Mouse (Mus musculus) limb, embryonic 12.5 days (tissue): ENCODE measurements around the gene Actr1b. TPM values are rescaled to one million over a fixed set of nuclear protein-coding genes. Genes with fewer than 3 reads are reported as not detected.

Experiments used
- ATAC-seq: fragments of 200-750 bp; cut with Nextera tagmentation; 2 replicates; pipeline ENCODE4 v1.8.0; 2017; ENCODE audit warnings: low read depth, moderate TSS enrichment; ENCODE audit not compliant: insufficient number of reproducible peaks, insufficient read depth, low FRiP score, low TSS enrichment
- H3K27ac ChIP-seq: fragments of 300-500 bp; sonication (generic); 2 replicates; pipeline ENCODE4 v1.5.1; 2016; ENCODE audit warnings: mild to moderate bottlenecking, moderate library complexity
- H3K27me3 ChIP-seq: fragments of 300-500 bp; sonication (generic); 2 replicates; pipeline ENCODE4 v1.6.1; 2016; ENCODE audit warnings: mild to moderate bottlenecking, moderate library complexity
- H3K36me3 ChIP-seq: fragments of 300-500 bp; sonication (generic); 2 replicates; pipeline ENCODE4 v1.6.1; 2016; ENCODE audit warnings: mild to moderate bottlenecking, moderate library complexity
- H3K4me1 ChIP-seq: fragments of 300-500 bp; sonication (generic); replicated peaks from 2 replicates; pipeline ENCODE4 v1.6.1; 2016
- H3K4me2 ChIP-seq: fragments of 300-500 bp; sonication (generic); 2 replicates; pipeline ENCODE4 v1.6.1; 2016; ENCODE audit warnings: mild to moderate bottlenecking, moderate library complexity
- H3K4me3 ChIP-seq: fragments of 300-500 bp; sonication (generic); replicated peaks from 2 replicates; pipeline ENCODE4 v1.5.1; 2016; ENCODE audit warnings: mild to moderate bottlenecking
- H3K9ac ChIP-seq: fragments of 300-500 bp; sonication (generic); replicated peaks from 2 replicates; pipeline ENCODE4 v1.6.1; 2016; ENCODE audit warnings: mild to moderate bottlenecking, moderate library complexity
- H3K9me3 ChIP-seq: fragments of 300-500 bp; sonication (generic); 2 replicates; pipeline ENCODE4 v1.6.1; 2016; ENCODE audit warnings: mild to moderate bottlenecking, moderate library complexity
- WGBS: fragments of 180-500 bp; shearing (Covaris S2); methylation state at CpG from one replicate; pipeline ENCODE4 v1.1.7; 2016; 5-methylcytosine and 5-hydroxymethylcytosine counted together
- polyA plus RNA-seq: library from polyadenylated mRNA; unstranded; fragments of >200 nt; fragmentation: Nextera tagmentation; extraction: Ambion mirVana; gene quantifications from 2 replicates; pipeline ENCODE4 v1.2.1, GENCODE M21; 2016

The Actr1b gene
- polyA plus RNA-seq = 114 and 120 TPM in 2 replicates

DNA sequence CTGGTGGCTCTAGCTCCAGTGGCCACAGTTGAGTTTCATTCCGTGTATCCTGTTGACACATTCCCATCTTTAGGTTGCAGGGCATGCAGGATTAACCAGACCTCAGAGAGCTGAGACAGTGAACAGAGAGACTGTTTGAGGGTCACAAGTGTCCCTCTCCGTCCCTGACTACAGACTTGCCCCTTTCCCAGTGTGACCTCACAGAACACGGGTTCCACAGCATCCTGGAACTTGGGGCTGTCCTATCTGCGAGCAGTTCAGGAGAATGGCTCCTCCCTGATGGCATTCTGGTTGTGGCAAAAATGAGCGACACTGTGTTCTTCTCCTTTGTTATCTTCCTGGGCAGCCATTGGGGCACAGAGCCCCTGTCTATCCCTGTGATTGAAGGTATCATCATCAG lies at the start of gene Actr1b:
Actr1b (minus strand) TSS at position 112 of the 400 bp plus-strand sequence.
- Histone ChIP-seq H3K9me3 (no peaks in the 10 kb centered on the region), H3K4me3 (no peak within 1 kb of the TSS), H3K9ac (no peak within 1 kb of the TSS), H3K27ac (no peak within 1 kb of the TSS), H3K4me2 (no peak within 1 kb of the TSS), H3K4me1 (peaks cover 3% of the 10 kb centered on the region; the same call in 1 of the 2 replicates), H3K36me3 (no peaks in the 10 kb centered on the region), H3K27me3 (no peaks in the 10 kb centered on the region)
- WGBS = 81% methylated on average over 5 of the region's 5 CpGs
- no peak for ATAC-seq

DNA sequence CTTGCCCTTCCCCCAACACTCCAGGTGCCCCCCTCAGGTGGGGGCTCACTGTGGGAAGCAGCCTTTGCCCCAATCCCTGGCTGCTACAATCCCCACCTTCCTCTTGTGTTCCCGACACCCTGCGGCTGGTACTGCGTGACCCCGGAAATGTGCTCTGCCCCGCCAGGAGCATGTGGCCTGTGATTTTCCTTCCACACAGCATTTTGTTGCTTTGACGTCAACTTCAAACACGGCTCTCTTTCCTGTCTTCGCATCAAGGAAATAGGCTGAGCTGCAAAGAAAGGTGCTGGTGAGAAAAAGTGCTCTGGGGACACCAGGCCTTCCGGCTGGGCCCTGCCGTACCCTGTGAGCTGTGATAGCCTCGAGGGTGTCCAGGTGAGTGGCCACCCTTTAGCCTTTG lies 47.3 kb upstream of the Actr1b start, which contains the start of gene Zap70:
Zap70 (plus strand) TSS at position 231 of the 400 bp plus-strand sequence.
- ATAC-seq = no peak

DNA sequence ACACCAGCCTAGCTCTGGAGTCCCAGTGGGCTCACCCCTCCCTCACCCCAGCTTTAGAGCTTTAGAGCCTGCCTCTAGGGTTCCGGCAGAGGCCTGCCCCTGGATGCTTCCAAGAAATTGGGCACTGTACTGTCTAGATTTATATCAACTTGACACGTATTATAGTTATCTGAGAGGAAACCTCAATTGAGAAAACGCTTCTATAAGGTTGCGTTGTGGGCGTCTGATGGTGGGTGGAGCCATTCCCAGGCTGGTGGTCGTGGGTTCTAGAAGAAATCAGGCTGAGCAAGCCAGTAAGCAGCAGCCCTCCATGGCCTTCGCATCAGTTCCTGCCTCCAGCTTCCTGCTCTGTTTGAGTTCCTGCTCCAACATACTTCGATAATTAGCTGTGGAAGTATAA lies 46.8 kb upstream of the Actr1b start:
- Histone ChIP-seq H3K9ac (no peak overlapping the region), H3K9me3 (no peaks in the 10 kb centered on the region), H3K4me1 (no peaks in the 10 kb centered on the region), H3K27me3 (no peaks in the 10 kb centered on the region), H3K4me2 (no peak overlapping the region), H3K36me3 (no peaks in the 10 kb centered on the region), H3K27ac (no peak overlapping the region), H3K4me3 (no peak overlapping the region)
- ATAC-seq = no peak
- WGBS = 87% methylated on average over 8 of the region's 8 CpGs

More for the DNA sequence above, 47.3 kb upstream of the Actr1b start, which contains the start of gene Zap70:
- no peaks in the 10 kb centered on the region for H3K9me3 ChIP-seq
- H3K4me1 ChIP-seq = 0 out of 2 replicates have a peak, but pooled peaks cover under 1% of the 10 kb centered on the region
- H3K27ac ChIP-seq = no peak within 1 kb of the TSS
- H3K36me3 ChIP-seq = no peaks in the 10 kb centered on the region
- 73% methylated on average over 11 of the region's 11 CpGs for WGBS
- H3K27me3 ChIP-seq = no peaks in the 10 kb centered on the region
- H3K4me2 ChIP-seq = no peak within 1 kb of the TSS
- no peak within 1 kb of the TSS for H3K4me3 ChIP-seq
- no peak within 1 kb of the TSS for H3K9ac ChIP-seq

DNA sequence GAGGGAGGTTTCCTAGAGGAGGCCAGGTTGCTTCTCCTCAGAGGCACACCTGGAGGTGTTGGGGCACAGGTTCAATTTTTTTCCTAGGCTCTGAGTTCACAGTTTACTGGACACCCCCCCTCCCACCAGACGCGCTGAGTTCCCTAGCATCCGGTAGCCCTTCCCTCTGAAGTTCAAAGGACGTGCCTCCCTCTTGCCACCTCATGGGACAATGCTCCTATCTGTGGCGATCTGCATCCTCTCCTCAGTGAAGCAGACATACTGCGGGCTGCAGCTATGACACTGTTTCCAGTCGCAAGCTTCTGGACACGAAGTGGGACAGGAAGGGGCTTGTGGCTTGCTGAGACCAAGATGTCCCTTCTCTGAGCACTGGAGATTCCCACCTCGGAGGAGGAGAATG lies 46.2 kb upstream of the Actr1b start:
- Histone ChIP-seq H3K27ac (no peak overlapping the region), H3K36me3 (no peaks in the 10 kb centered on the region), H3K27me3 (no peaks in the 10 kb centered on the region), H3K9ac (no peak overlapping the region), H3K4me3 (no peak overlapping the region), H3K4me1 (no peaks in the 10 kb centered on the region), H3K4me2 (no peak overlapping the region), H3K9me3 (no peaks in the 10 kb centered on the region)
- no peak for ATAC-seq
- WGBS = 80% methylated on average over 9 of the region's 9 CpGs

DNA sequence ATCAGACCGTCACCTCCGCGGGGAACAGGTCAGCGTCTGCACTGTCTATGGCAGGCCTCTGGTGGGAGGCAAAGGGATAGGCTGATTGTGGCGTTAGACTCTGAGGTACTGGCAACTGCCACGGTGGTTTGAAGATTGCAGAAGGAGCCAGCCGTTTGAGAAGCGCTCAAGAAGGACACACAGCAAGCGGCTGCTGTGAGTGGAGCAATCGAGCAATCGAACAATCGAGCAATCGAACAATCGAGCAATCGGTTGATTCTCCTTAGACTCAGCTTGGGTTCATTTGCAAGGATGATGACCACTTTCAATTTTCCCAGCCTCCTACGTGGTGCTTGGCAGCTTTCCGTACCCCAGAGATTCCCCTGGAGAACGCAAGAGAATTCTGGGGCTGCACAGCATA lies 44.9 kb upstream of the Actr1b start:
- ATAC-seq = no peak
- H3K4me2 ChIP-seq = no peak overlapping the region
- H3K36me3 ChIP-seq = no peaks in the 10 kb centered on the region
- 87% methylated on average over 18 of the region's 18 CpGs for whole genome bisulfite sequencing
- H3K27ac ChIP-seq = no peak overlapping the region
- no peak overlapping the region for H3K9ac ChIP-seq
- no peak overlapping the region for H3K4me3 ChIP-seq
- H3K27me3 ChIP-seq = no peaks in the 10 kb centered on the region
- H3K4me1 ChIP-seq = no peaks in the 10 kb centered on the region
- no peaks in the 10 kb centered on the region for H3K9me3 ChIP-seq

DNA sequence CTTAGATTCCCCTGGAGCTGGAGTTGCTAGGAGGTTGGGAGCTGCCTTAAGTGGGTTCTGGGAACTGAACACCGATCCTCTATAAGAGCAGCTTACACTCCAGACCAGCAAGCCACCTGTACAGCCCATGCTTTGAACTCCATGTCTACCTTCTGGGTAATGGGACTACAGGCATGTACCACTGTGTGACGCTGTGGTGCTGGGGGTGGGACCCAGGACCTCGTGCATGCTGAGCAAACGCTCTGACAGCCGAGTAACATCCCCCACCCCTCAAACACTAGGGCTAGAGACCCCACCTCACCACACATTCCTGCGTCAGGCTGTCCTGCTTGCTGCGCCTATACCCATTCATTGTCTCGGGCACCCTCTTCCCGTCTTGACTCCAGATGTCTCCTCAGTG lies 44.3 kb upstream of the Actr1b start:
- H3K4me2 ChIP-seq = no peak overlapping the region
- no peaks in the 10 kb centered on the region for H3K36me3 ChIP-seq
- WGBS = 89% methylated on average over 9 of the region's 9 CpGs
- no peaks in the 10 kb centered on the region for H3K27me3 ChIP-seq
- H3K4me1 ChIP-seq = no peaks in the 10 kb centered on the region
- no peak for ATAC-seq
- H3K27ac ChIP-seq = no peak overlapping the region
- no peak overlapping the region for H3K4me3 ChIP-seq
- no peaks in the 10 kb centered on the region for H3K9me3 ChIP-seq
- H3K9ac ChIP-seq = no peak overlapping the region

DNA sequence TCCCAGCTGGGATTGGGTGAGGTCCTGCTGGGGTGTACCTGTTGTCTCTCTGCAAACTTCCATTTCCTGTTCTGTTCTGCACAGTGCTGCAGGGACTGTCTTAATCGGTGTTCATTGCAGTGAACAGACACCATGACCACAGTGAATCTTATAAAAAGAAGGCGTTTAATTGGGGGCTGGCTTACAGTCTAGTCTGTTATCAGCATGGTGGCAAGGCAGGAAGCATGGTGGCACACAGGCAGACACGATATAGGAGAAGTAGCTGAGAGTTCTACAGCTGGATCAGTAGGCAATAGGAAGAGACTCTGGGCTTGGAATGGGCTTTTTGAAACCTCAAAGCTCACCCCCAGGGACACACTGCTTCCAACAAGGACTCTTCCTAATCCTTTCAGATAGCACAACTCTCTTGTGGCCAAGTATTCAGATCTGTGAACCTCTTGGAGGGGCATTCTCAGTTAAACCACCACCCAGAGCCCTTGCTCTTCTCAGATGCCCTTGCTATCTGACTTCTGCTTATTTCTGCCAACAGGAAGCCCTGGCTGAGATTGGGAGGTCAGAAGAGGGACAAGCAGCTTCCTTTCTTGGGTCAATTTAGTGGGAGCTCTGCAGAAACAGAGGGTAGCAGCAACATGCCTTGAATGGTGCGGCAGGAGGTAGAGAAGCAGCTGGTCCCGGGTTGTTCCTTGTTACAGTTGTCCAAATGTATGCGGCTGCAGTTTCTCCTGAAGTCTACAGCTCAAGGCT lies 39.9 kb upstream of the Actr1b start:
- no peak for ATAC-seq
- 76% methylated on average over 6 of the region's 6 CpGs for WGBS
- Histone ChIP-seq H3K4me1 (no peaks in the 10 kb centered on the region), H3K9me3 (no peaks in the 10 kb centered on the region), H3K9ac (no peak overlapping the region), H3K4me2 (no peak overlapping the region), H3K4me3 (no peak overlapping the region), H3K36me3 (no peaks in the 10 kb centered on the region), H3K27ac (no peak overlapping the region), H3K27me3 (no peaks in the 10 kb centered on the region)

DNA sequence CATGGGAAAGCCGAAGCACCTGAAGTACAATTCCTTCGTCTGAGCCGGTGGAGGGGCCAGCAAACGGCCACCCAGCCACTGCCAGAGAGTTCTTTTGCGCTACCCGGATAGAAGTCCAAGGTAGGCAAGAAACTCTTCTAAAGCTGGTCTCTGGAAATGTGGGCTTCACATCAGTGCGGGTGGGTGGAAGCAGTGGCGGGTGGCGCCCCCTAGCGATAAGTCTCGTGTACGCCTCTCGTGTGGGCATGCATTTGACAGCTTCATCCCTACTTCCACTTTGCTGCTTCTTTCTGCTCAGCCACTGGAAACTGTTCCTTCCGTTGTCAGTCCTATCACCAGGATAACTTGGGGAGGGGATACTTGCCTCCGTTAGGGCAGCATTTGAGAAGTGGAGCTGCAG lies 32.2 kb upstream of the Actr1b start:
- ATAC-seq = no peak
- Histone ChIP-seq H3K27me3 (peaks cover 23% of the 10 kb centered on the region), H3K27ac (no peak overlapping the region), H3K9ac (no peak overlapping the region), H3K9me3 (no peaks in the 10 kb centered on the region), H3K36me3 (no peaks in the 10 kb centered on the region), H3K4me2 (no peak overlapping the region), H3K4me1 (peaks cover 7% of the 10 kb centered on the region; the same call in 1 of the 2 replicates), H3K4me3 (no peak overlapping the region)
- WGBS = 47% methylated on average over 15 of the region's 15 CpGs

DNA sequence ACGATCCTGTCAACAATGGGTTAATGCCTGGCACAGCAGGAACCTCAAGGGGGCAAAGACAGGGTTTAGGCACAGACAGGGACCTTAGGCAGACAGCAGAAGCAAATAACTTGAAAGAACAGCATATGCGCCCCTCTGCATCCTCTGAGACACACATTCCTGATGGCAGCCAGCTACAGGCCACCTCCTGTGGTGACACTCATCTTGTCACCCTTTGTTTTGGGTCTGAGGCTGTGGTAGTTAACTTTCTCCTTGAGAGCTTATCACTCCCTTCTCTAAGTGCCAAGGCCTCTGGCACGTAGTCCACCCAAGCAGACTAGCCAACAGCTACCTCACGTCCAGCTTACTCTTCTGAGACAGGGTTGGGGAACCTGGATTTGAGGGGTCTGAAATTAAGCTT lies 31.4 kb upstream of the Actr1b start:
- ATAC-seq = no peak
- Histone ChIP-seq H3K4me3 (no peak overlapping the region), H3K27ac (no peak overlapping the region), H3K9me3 (no peaks in the 10 kb centered on the region), H3K36me3 (no peaks in the 10 kb centered on the region), H3K9ac (no peak overlapping the region), H3K4me1 (peaks cover 7% of the 10 kb centered on the region; the same call in 1 of the 2 replicates), H3K4me2 (no peak overlapping the region), H3K27me3 (peaks cover 31% of the 10 kb centered on the region)
- 58% methylated on average over 4 of the region's 4 CpGs for WGBS

DNA sequence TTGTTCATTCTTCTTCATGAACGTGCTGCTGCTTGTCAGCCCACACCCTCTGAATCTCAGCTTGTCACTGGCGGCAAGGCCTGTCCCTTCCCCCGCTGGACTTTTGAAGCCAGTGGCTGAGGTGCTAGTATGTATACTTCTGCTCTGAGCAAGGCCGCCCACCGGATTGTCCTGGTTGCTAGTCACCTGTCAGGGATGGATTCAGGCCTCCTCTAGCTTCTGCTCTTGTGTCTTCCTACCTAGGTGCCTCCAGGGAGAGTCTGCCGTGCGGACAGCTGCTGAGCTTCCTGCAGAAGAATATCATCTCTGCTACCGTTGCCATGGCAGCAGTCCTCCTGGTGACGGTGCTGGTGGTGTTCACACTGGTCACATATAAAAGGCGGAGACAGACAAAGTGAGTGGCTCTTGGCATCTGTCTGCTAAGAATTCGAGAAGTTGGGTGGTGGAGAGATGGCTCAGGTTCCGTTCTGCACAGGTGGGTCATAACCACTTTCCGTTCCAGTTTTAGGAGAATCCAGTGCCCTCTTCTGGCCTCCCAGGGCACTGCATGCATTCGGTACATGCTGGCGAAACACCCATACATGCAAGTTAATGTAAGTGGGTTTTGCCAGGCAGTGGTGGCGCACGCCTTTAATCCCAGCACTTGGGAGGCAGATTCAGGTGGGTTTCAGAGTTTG lies 30.2 kb upstream of the Actr1b start:
- Histone ChIP-seq H3K27me3 (peaks cover 34% of the 10 kb centered on the region), H3K9ac (no peak overlapping the region), H3K36me3 (no peaks in the 10 kb centered on the region), H3K27ac (no peak overlapping the region), H3K4me2 (peak overlapping the region; percentile 46), H3K4me3 (peak overlapping the region; percentile 21; the same call in 1 of the 2 replicates), H3K4me1 (peaks cover 7% of the 10 kb centered on the region; the same call in 1 of the 2 replicates), H3K9me3 (no peaks in the 10 kb centered on the region)
- WGBS = 26% methylated on average over 17 of the region's 17 CpGs
- ATAC-seq = peak; percentile 38; the same call in 1 of the 2 replicates

DNA sequence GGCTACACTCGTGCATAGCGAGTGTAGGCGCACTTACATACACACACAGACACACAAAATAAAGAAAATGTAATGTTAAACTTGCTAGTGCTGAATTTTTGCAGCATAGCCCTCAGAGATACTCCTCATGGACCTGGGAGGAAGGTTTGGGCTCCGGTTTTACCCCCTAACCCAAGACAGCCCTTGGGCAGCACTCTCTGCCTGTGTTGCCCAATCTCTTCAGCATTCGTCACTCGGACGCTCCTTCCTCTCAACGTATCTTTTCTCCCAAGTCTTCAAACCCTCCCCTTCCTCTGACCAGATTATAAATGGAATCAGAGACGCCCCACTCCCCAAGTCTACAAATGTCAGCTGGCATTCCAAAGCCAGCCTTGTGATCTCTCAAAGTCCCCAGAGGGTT lies 28.8 kb upstream of the Actr1b start:
- no peak for ATAC-seq
- H3K27me3 ChIP-seq = peaks cover 34% of the 10 kb centered on the region
- H3K4me1 ChIP-seq = peaks cover 7% of the 10 kb centered on the region; the same call in 1 of the 2 replicates
- H3K4me3 ChIP-seq = no peak overlapping the region
- no peaks in the 10 kb centered on the region for H3K36me3 ChIP-seq
- no peak overlapping the region for H3K27ac ChIP-seq
- WGBS = 80% methylated on average over 9 of the region's 9 CpGs
- H3K9ac ChIP-seq = no peak overlapping the region
- H3K9me3 ChIP-seq = no peaks in the 10 kb centered on the region
- H3K4me2 ChIP-seq = no peak overlapping the region
